Mouse (Mus musculus) midbrain, embryonic 13.5 days (tissue): ENCODE data around the gene Nceh1. TPM values are rescaled to one million over a fixed set of nuclear protein-coding genes. Genes with fewer than 3 reads are reported as not detected.

Experiments used
- ATAC-seq: fragments of 200-750 bp; cut with Nextera tagmentation; 2 replicates; pipeline ENCODE4 v1.8.0; 2017; ENCODE audit warnings: mild to moderate bottlenecking, moderate TSS enrichment, moderate library complexity
- H3K27ac ChIP-seq: fragments of 300-500 bp; sonication (generic); 2 replicates; pipeline ENCODE4 v1.5.1; 2015; ENCODE audit warnings: inconsistent platforms, mild to moderate bottlenecking, moderate library complexity
- H3K27me3 ChIP-seq: fragments of 300-500 bp; sonication (generic); 2 replicates; pipeline ENCODE4 v1.6.1; 2015; ENCODE audit warnings: mild to moderate bottlenecking, inconsistent platforms
- H3K36me3 ChIP-seq: fragments of 300-500 bp; sonication (generic); 2 replicates; pipeline ENCODE4 v1.6.1; 2015; ENCODE audit warnings: mild to moderate bottlenecking, inconsistent platforms
- H3K4me1 ChIP-seq: fragments of 300-500 bp; sonication (generic); replicated peaks from 2 replicates; pipeline ENCODE4 v1.6.1; 2015; ENCODE audit warnings: inconsistent platforms
- H3K4me2 ChIP-seq: fragments of 300-500 bp; sonication (generic); replicated peaks from 2 replicates; pipeline ENCODE4 v1.6.1; 2015; ENCODE audit warnings: moderate library complexity, mild to moderate bottlenecking, inconsistent platforms
- H3K4me3 ChIP-seq: fragments of 300-500 bp; sonication (generic); replicated peaks from 2 replicates; pipeline ENCODE4 v1.5.1; 2015; ENCODE audit warnings: mild to moderate bottlenecking, inconsistent platforms
- H3K9ac ChIP-seq: fragments of 300-500 bp; sonication (generic); replicated peaks from 2 replicates; pipeline ENCODE4 v1.6.1; 2015; ENCODE audit warnings: mild to moderate bottlenecking, inconsistent platforms
- H3K9me3 ChIP-seq: fragments of 300-500 bp; sonication (generic); 2 replicates; pipeline ENCODE4 v1.6.1; 2016; ENCODE audit warnings: mild to moderate bottlenecking, inconsistent platforms
- WGBS: fragments of 180-500 bp; shearing (Covaris S2); methylation state at CpG from one replicate; pipeline ENCODE4 v1.1.7; 2015; 5-methylcytosine and 5-hydroxymethylcytosine counted together
- polyA plus RNA-seq: library from polyadenylated mRNA; unstranded; fragments of >200 nt; fragmentation: Nextera tagmentation; extraction: Ambion mirVana; gene quantifications from 2 replicates; pipeline ENCODE4 v1.2.1, GENCODE M21; 2015

Gene Nceh1
- polyA plus RNA-seq, 1 experiment from 2014 or later, result 4.8 TPM

- 71% methylated on average over 7 of the region's 7 CpGs for WGBS
- Histone ChIP-seq H3K36me3 (no peaks in the 10 kb centered on the region), H3K27me3 (no peaks in the 10 kb centered on the region), H3K4me1 (no peaks in the 10 kb centered on the region), H3K27ac (no peak overlapping the region), H3K9me3 (no peaks in the 10 kb centered on the region), H3K4me2 (no peak overlapping the region), H3K9ac (no peak overlapping the region), H3K4me3 (no peak overlapping the region)
- ATAC-seq, result no peak
These were observed 111.0 kb downstream of the Nceh1 start for GRCm38 (mm10) chr3:27293645-27294385.

GRCm38 (mm10) chr3:27300451-27300850, 117.7 kb downstream of the Nceh1 start:
- Histone ChIP-seq H3K9me3 (no peaks in the 10 kb centered on the region), H3K4me2 (no peak overlapping the region), H3K36me3 (no peaks in the 10 kb centered on the region), H3K27me3 (no peaks in the 10 kb centered on the region; the same call in 1 of the 2 replicates), H3K27ac (no peak overlapping the region), H3K4me3 (no peak overlapping the region), H3K4me1 (no peaks in the 10 kb centered on the region), H3K9ac (no peak overlapping the region)
- 74% methylated on average over 4 of the region's 4 CpGs for WGBS
- ATAC-seq, result no peak

- no peak overlapping the region for H3K9ac ChIP-seq
- H3K36me3 ChIP-seq, result no peaks in the 10 kb centered on the region
- WGBS, result 78% methylated on average over 9 of the region's 9 CpGs
- H3K9me3 ChIP-seq, result no peaks in the 10 kb centered on the region
- no peak overlapping the region for H3K4me3 ChIP-seq
- no peaks in the 10 kb centered on the region for H3K4me1 ChIP-seq
- H3K27ac ChIP-seq, result no peak overlapping the region
- no peak overlapping the region for H3K4me2 ChIP-seq
- no peak for ATAC-seq
- no peaks in the 10 kb centered on the region; the same call in 1 of the 2 replicates for H3K27me3 ChIP-seq
These were observed 119.7 kb downstream of the Nceh1 start for GRCm38 (mm10) chr3:27302339-27303022.

DNA sequence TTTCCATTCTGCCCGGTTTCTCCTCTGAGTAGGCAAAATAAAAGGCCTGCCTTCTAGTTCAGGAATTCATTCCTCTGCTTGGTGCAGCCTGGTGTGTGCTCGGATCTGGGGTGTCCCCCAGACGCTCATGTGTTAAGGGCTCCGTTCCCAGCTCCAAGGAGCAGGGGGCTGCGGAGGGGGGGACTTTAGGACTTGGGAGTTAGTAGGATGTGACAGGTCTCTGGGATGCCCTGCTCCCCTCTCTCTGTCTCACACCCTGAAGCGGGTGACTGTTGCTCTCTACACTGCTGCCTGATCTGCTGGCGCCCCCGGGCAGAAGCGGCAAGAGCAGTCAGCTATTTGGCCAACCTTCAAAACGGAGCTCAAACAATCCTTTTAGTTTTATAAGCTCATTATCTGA, 124.0 kb downstream of the Nceh1 start:
- Histone ChIP-seq H3K27ac (no peak overlapping the region), H3K9ac (no peak overlapping the region), H3K9me3 (no peaks in the 10 kb centered on the region), H3K27me3 (no peaks in the 10 kb centered on the region), H3K36me3 (no peaks in the 10 kb centered on the region), H3K4me1 (no peaks in the 10 kb centered on the region), H3K4me3 (no peak overlapping the region), H3K4me2 (no peak overlapping the region)
- ATAC-seq, result no peak
- WGBS, result 81% methylated on average over 10 of the region's 10 CpGs

DNA sequence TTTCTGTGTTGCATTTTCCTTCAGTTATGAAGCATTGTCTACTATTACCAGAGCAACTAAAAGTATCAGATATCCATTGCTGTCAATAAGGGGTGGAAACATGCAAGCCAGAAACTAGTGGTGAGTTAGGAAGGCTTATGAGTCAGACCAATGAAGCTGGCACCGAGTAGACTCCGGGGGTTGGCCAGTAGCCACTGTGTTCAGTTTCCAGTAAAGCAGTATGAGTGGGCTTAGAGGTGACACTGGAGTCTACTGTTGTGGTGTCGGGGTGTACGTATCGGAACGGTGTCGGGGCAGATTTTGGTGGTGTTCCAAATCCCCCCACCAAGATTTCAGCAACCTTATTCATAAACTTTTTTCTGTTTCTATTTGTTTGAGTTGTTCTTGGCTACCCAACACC, 128.2 kb downstream of the Nceh1 start:
- ATAC-seq, result no peak
- Histone ChIP-seq H3K9me3 (no peaks in the 10 kb centered on the region), H3K9ac (no peak overlapping the region), H3K4me3 (no peak overlapping the region), H3K27ac (no peak overlapping the region), H3K4me2 (no peak overlapping the region), H3K36me3 (no peaks in the 10 kb centered on the region), H3K4me1 (no peaks in the 10 kb centered on the region), H3K27me3 (no peaks in the 10 kb centered on the region)
- 97% methylated on average over 7 of the region's 7 CpGs for WGBS

- 97% methylated on average over 4 of the region's 4 CpGs for WGBS
- no peak overlapping the region for H3K27ac ChIP-seq
- no peak for ATAC-seq
- H3K4me3 ChIP-seq, result no peak overlapping the region
- H3K4me2 ChIP-seq, result no peak overlapping the region
- H3K27me3 ChIP-seq, result no peaks in the 10 kb centered on the region
- no peaks in the 10 kb centered on the region for H3K4me1 ChIP-seq
- no peak overlapping the region for H3K9ac ChIP-seq
- H3K9me3 ChIP-seq, result no peaks in the 10 kb centered on the region
- H3K36me3 ChIP-seq, result no peaks in the 10 kb centered on the region
These were observed 128.7 kb downstream of the Nceh1 start for GRCm38 (mm10) chr3:27311475-27311874.

DNA sequence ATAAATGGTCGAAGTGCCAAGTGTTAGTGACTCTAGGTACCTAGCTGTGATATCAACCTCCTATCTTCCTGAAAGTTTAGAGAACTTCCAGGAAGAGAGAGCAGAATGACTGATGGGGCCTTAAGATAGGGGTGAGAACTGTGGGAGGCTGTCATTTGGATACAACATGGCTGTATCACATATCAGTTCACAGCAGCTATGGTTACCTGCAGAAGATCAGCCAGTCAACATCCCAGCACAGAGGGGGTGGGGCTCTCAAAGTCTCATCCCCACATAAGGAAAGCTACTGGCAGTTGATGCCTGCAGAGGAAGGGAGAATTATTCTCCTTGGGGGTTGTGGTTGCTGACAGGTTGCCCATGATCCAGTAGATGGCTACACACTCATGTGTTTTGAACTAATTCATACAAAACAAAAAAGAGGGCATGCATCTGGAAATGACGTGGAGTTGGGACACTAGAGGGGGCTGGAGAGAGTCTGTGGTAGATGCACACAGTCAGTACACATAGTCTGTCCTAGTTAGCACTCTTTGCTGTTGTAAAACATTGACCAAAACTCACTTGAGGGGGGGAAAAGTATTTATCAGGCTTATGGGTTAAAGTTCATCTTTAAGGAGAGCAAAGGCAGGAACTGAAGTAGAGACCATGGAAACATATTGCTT, 131.9 kb downstream of the Nceh1 start:
- H3K4me2 ChIP-seq, result no peak overlapping the region
- no peak for ATAC-seq
- 71% methylated on average over 2 of the region's 2 CpGs for WGBS
- H3K9ac ChIP-seq, result no peak overlapping the region
- H3K4me1 ChIP-seq, result no peaks in the 10 kb centered on the region
- H3K36me3 ChIP-seq, result no peaks in the 10 kb centered on the region
- no peak overlapping the region for H3K27ac ChIP-seq
- no peak overlapping the region for H3K4me3 ChIP-seq
- no peaks in the 10 kb centered on the region for H3K27me3 ChIP-seq
- no peaks in the 10 kb centered on the region for H3K9me3 ChIP-seq

GRCm38 (mm10) chr3:27316559-27317287, 134.0 kb downstream of the Nceh1 start, which contains the start of gene Tnfsf10:
Gene Tnfsf10, plus strand, starts transcription at chr3:27317028.
- no peak within 1 kb of the TSS for H3K4me3 ChIP-seq
- no peaks in the 10 kb centered on the region for H3K36me3 ChIP-seq
- H3K4me1 ChIP-seq, result no peaks in the 10 kb centered on the region
- no peaks in the 10 kb centered on the region for H3K9me3 ChIP-seq
- H3K27ac ChIP-seq, result no peak within 1 kb of the TSS
- H3K4me2 ChIP-seq, result no peak within 1 kb of the TSS
- WGBS, result 70% methylated on average over 9 of the region's 9 CpGs
- no peak for ATAC-seq
- H3K9ac ChIP-seq, result no peak within 1 kb of the TSS
- H3K27me3 ChIP-seq, result no peaks in the 10 kb centered on the region

DNA sequence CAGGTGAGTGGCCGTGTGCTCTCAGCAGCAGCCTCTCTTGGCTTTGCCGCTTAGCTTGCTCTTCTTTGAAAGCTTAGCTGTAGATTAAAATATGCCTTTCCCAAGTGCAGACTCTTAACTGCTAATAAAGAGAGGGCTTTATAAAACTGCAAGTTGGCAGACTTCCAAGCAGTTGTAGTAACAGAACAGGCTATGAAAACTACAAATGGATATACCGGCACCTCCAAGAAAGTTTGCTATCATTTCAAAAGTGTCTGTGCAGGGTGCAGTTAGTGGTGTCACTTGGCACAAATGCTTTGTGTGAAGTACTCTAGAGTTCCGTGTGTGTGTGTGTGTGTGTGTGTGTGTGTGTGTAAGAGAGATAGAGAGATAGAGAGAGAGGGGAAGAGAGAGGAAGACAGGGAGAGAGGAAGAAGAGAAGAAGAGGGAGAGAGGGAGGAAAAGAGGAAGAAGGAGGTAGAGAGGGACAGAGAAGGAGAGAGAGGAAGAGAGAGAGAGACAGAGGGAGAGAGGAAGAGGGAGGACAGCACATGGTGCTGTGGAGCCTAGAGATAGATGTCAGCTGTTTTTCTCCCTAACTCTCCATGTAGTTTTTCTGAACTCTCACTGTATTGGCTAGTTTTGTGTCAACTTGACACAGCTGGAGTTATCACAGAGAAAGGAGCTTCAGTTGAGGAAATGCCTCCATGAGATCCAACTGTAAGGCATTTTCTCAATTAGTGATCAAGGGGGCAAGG, 134.7 kb downstream of the Nceh1 start:
- WGBS, result 70% methylated on average over 4 of the region's 4 CpGs
- no peak for ATAC-seq
- no peaks in the 10 kb centered on the region for H3K4me1 ChIP-seq

GRCm38 (mm10) chr3:27319650-27320049, 136.9 kb downstream of the Nceh1 start:
- Histone ChIP-seq H3K27ac (no peak overlapping the region), H3K9me3 (no peaks in the 10 kb centered on the region), H3K27me3 (no peaks in the 10 kb centered on the region), H3K36me3 (no peaks in the 10 kb centered on the region), H3K9ac (no peak overlapping the region), H3K4me1 (no peaks in the 10 kb centered on the region), H3K4me3 (no peak overlapping the region), H3K4me2 (no peak overlapping the region)
- ATAC-seq, result no peak
- WGBS, result 88% methylated on average over 1 of the region's 1 CpGs

More for the DNA sequence above, 134.7 kb downstream of the Nceh1 start:
- Histone ChIP-seq H3K27me3 (no peaks in the 10 kb centered on the region), H3K9ac (no peak overlapping the region), H3K4me2 (no peak overlapping the region), H3K27ac (no peak overlapping the region), H3K9me3 (no peaks in the 10 kb centered on the region), H3K36me3 (no peaks in the 10 kb centered on the region), H3K4me3 (no peak overlapping the region)

DNA sequence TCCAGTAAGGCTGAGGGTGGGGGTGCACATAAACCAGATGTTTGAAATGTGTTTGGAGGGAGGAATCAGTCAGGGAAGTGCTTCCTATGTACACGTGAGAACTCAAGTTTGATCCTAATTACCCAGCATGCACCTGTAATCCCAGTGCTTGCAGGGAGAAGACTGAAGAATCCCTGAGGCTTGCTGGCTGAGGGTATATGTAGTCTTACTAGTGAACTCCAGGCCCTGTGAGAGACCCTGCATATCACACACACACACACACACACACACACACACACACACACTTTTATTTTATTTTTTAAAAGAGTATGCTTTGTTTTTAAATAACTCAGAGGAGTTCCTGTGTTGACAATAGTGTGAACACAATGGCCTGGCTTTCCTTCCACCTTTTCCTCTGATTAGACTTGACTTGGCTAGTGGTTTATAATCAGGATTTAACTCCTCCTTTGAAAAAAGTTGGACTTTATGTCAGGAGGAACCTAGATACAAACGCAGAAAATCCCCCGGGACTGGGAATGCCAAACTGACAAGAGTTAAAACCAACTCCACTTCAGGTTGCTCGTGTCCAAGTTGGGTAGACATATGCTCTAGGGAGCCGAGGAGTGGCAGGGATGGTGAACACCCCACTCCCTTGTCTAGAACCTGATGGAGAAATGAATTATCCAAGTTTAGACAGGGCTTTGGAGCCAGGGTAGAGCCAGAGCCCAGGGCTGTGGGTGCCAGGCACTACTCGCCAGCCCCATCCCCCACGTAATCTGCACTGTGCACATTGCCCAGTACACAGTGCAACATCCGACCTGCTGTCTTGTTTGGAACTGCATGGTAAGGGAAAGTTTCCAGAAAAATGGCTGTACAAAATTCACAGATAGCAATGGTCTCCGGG, 138.1 kb downstream of the Nceh1 start:
- ATAC-seq, result no peak
- no peaks in the 10 kb centered on the region for H3K27me3 ChIP-seq
- WGBS, result 84% methylated on average over 9 of the region's 9 CpGs
- H3K27ac ChIP-seq, result no peak overlapping the region
- no peak overlapping the region for H3K4me3 ChIP-seq
- H3K9ac ChIP-seq, result no peak overlapping the region
- H3K4me2 ChIP-seq, result no peak overlapping the region
- H3K9me3 ChIP-seq, result no peaks in the 10 kb centered on the region
- no peaks in the 10 kb centered on the region for H3K36me3 ChIP-seq
- no peaks in the 10 kb centered on the region for H3K4me1 ChIP-seq
